Mouse (Mus musculus): ENCODE data around the gene Gpr3.

Gpr3 gene

GRCm38 (mm10) chr4:133197801-133198286 is 14.5 kb downstream of the Gpr3 start:
- peak; percentile 55 for DNase-seq

GRCm38 (mm10) chr4:133197355-133197754 is 15.0 kb downstream of the Gpr3 start:
- no peak for DNase-seq

DNA sequence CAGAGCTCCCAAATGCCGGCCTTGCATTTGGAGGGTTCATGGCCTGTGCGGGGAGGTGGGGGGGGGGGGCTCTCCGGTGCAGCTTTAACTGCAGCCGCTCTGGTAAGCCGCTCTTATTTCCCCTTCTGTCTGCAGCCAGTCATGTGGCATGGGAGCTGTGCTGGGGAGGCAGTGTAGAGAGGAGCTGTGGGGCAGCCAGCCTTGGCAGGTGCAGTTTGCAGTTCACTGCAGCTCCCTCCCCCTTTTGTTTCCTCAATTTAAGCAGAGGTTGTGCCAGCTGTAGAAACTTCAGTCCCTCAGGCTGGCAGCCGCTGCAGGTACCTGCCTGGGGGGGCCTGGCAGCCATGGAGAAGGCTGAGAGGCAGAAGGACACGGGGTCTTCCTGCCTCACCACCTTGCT is 15.5 kb downstream of the Gpr3 start:
- no peak for DNase-seq

- DNase-seq: no peak
Measured at GRCm38 (mm10) chr4:133196136-133196535, 16.2 kb downstream of the Gpr3 start.

- DNase-seq: no peak
Measured at GRCm38 (mm10) chr4:133195014-133195413, 17.3 kb downstream of the Gpr3 start.

- DNase-seq: no peak
Measured at GRCm38 (mm10) chr4:133194482-133194881, 17.9 kb downstream of the Gpr3 start.

- no peak for DNase-seq
Measured at GRCm38 (mm10) chr4:133189396-133189795, 22.9 kb downstream of the Gpr3 start.

- no peak for DNase-seq
Measured at GRCm38 (mm10) chr4:133186856-133187255, 25.5 kb downstream of the Gpr3 start.

DNA sequence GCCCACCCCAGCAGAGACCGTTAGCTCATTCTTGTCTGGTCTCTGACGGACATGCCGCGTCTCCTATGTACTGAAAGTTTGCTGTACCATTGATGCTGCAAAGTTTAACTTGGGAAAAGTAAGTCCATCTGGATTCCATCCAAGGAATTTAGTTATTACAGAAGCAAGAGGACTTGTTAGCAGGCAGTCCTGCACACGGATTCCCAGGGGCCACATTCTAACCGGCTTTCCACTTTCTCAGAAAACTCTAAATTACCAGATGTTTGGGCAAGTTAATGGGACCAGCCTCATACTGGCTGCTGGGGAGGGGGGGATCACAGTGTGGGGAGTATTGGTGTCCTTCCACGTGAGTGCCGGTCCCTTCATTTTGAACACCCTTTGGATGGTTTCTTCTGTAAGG is 26.4 kb downstream of the Gpr3 start:
- no peak for DNase-seq

- DNase-seq: peak; percentile 60
Measured at GRCm38 (mm10) chr4:133184898-133185665, 27.3 kb downstream of the Gpr3 start.

- no peak for DNase-seq
Measured at GRCm38 (mm10) chr4:133184031-133184897, 28.1 kb downstream of the Gpr3 start.

DNA sequence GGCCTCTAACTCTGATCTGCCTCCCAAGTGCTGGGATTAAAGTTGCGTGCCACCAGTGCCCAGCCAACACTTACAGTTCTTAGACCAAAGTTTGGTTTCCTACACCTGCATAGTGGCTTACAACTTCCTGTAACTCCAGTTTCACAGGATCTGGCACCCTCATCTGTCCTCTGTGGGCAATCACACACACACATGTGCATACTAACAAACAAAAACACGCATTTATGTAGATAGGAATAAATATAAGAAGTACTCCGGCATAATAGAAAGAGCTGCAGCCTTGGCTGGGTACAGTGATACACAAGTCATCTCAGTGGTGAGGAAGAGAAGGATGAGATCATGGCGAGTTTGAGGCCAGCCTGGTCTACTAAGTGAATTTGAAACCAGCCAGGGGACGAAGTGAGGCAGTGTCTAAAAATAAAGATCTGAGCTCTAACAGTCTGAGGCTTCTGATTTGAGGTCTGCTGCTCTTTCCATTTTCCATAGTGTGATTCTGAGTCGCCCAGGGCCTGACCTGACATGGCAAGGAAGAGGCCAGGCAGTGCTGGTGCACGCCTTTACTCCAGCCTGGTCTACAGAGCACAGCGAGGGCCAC is 29.8 kb downstream of the Gpr3 start:
- DNase-seq: no peak

GRCm38 (mm10) chr4:133179258-133179657 is 33.1 kb downstream of the Gpr3 start:
- no peak for DNase-seq

DNA sequence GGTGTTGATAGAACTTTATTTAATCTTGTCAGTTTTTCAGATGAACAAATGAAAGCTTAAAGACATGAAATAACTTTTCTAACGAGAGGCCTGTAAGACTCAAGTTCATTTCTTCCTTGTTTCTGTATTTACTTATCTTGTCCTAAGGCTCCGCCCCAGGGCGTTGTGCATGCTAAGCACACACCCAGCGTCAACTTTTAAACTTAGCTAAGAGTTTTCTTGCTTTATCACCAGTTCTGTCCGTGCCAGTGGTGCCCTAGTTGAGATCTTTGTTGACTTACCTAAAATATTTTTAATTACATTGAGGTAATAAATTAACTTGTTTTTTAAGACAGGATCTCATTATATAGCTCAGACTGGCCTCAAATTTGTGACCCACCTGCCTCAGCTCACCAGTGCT is 34.0 kb downstream of the Gpr3 start:
- no peak for DNase-seq

DNA sequence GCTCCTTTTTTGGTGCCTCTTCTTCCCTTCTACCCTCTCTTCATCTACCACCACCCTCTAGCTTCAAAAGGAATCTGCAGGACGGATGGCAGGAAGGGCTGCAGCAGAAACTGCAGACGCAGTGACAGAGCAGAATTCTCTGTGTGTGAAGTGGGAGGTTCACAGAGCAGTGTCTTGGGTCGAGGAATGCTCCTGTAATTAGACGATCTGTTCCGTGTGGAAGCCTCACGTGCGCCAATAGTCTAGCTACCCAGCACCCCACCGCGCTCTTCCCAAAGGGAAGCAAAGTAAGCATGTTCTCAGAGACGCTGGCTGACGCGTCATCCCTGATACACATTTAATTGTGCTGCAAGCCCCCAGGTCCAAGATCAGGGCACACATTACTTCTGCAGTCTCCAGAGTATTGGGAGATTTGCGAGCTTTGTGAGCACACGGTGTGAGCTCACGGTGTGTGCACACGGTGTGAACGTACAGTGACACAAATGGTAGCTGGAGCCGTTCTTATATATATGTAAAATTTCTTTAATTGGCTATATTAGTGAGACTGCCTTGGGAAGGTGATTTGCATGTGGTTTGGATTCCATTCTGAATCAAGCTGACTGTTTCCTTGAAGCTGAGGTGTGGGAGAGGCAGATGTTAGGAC is 35.5 kb downstream of the Gpr3 start:
- DNase-seq: no peak

GRCm38 (mm10) chr4:133175998-133176760 is 36.2 kb downstream of the Gpr3 start:
- no peak for DNase-seq

GRCm38 (mm10) chr4:133175274-133175673 is 37.1 kb downstream of the Gpr3 start:
- no peak for DNase-seq

DNA sequence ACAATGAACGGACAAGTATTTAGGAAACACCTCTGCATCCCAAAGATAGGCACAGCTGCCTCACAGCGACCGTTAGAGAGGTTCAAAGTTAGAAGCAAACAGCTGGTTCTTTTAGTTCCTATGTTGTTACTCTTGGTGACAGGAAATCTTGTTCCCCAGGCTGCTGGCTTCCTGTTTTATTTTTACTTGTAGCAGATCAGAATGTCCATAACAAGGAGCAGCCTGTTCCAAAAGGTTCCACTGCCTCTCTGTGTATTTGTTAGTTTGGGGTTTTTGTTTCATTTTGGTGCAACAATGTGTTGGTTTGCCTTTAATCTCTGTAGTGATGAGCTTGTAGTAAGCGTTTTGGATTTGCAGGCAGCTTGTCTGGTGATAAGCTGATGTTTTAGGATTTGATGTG is 38.0 kb downstream of the Gpr3 start:
- DNase-seq: no peak

DNA sequence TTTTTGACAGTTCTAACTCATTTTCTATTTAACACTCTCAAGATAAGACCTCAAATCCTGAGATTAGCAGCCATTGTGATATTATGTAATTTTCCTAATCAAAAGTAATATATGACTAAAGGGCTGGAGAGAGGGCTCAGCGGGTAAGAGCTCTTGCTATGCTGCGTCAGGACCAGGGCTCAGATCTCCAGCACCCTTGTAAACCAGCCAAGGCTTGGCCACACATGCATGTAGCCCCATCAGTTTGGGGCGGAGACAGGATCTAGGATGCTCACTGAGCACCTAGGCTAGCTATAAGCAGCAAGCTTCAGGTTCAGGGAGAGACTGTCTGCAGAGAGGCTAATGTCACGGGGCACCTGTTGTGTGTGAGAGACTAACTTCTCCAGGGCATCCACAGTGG is 39.9 kb downstream of the Gpr3 start:
- no peak for DNase-seq

DNA sequence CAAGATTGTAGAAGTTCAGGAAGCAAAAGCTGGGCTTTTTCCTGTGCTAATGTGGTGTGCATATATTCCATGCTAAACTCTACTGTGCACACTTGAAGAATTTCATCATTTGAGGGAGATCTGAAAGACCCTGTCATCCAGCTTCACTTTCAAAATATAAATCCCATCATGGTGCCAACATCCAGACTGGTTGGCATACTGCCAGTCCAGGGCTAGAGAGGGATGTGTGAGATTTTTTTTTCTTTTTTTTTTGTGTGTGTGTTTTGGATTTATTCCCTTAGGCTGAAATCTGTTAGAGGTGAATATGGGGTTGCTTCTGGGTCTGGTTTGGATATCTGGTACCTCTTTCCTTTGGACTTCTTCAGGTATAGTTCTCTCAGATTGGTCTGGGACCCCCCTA is 41.7 kb downstream of the Gpr3 start:
- no peak for DNase-seq

- no peak for DNase-seq
Measured at GRCm38 (mm10) chr4:133170056-133170524, 42.2 kb downstream of the Gpr3 start.
